14 mouse cellular contexts compared by ENCODE assay signal in the genomic region with DNA sequence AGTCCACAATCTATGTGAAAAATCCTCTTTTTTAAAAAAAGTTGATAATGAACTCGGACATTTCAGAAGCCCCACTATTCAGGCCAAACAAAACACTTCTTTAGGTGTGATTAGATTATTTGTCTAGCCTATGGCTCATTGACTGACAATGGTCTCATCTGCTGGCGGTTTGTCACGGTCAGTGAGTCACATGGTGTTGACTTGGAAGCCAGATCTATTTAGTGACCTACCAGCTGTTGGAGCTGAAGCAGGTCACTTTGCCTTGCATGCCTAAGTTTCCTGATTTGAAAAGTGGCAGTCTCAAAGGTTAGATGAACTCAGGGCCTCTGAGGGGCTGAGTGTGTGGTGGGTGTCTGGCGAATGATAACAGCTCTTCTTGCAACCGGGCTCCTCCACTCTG.
"Had no signal": no experiment of that assay in that cellular context is flagged by ENCODE, and none has a peak within 500 bp of the region (broad histone marks: within the 10 kb centered on the region; RNA-seq: fewer than 3 reads in every experiment).

No protein-coding gene starts in this region.

- H3K27me3 ChIP-seq: midbrain, embryonic 15.5 days; stomach, embryonic 15.5 days had no signal

- H3K9ac ChIP-seq: lung, embryonic 14.5 days; midbrain, embryonic 13.5 days; midbrain, embryonic 15.5 days; neural tube, embryonic 12.5 days; stomach, embryonic 15.5 days had no signal

- H3K9me3 ChIP-seq: midbrain, embryonic 10.5 days; midbrain, embryonic 13.5 days; midbrain, embryonic 15.5 days; neural tube, embryonic 12.5 days; stomach, embryonic 15.5 days had no signal

- H3K36me3 ChIP-seq: midbrain, embryonic 10.5 days; midbrain, embryonic 13.5 days; midbrain, embryonic 15.5 days; neural tube, embryonic 12.5 days; stomach, embryonic 15.5 days had no signal

- H3K4me3 ChIP-seq: midbrain, embryonic 10.5 days; midbrain, embryonic 13.5 days; midbrain, embryonic 15.5 days; neural tube, embryonic 12.5 days; stomach, embryonic 15.5 days had no signal

- H3K4me2 ChIP-seq: lung, embryonic 14.5 days; midbrain, embryonic 13.5 days; midbrain, embryonic 15.5 days; neural tube, embryonic 12.5 days; stomach, embryonic 15.5 days had no signal

- DNase-seq: lung, adult 18-20 months; lung, embryonic 14.5 days; lung, postnatal 10 days; lung, postnatal 4 days; right cerebral cortex, postnatal 14 days; thymus, adult 2 months; thymus, postnatal 25 days; thymus, postnatal 4 days had no signal

- H3K27ac ChIP-seq: midbrain, embryonic 10.5 days; midbrain, embryonic 13.5 days; midbrain, embryonic 15.5 days; neural tube, embryonic 12.5 days; stomach, embryonic 15.5 days; stomach, postnatal 0 days had no signal

- H3K4me1 ChIP-seq: neural tube, embryonic 12.5 days had no signal

- ATAC-seq: midbrain, embryonic 13.5 days; midbrain, embryonic 15.5 days had no signal
